Mouse (Mus musculus): ENCODE results near the gene Rbfox3. TPM values are rescaled to one million over a fixed set of nuclear protein-coding genes. Genes with fewer than 3 reads are reported as not detected.

The Rbfox3 gene
- total and polyA plus RNA-seq, 2 experiments from 2014 or later: 60.3 to 73.3 TPM

DNA sequence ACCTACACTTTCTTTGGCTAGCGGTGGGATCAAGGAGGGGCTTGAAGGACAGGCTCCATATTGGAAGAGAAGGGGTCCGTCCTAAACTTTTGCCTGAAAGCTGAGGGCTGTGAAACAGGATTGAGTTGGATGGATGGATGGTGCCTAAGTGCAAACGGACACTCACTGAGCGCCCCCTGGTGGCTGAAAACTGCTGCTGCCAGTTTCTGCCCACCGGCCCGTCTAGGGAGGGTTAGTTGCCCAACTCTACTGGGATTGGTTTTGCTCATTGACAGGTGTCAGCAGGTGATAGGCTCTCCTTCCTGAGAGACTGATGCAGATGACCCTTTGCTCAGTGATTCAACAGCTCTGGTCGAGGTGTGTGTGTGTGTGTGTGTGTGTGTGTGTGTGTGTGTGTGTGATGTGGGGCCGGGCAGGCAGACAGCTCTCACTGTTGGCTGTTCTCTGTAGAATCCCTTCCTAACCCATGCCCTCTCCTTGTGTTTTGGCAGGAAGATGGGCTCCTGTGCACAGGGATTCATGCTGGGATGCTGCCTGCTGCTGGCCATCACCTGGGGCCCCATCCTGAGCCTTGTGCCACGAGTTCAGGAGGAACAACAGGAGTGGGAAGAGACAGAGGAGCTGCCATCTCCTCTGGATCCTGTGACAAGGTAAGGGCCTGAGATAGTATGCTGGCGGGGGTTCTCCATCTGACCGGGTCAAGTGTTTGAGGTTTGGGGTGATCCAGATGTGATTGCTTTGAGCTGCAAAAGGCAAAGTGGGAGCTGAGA is 468.0 kb downstream of the Rbfox3 start:
- Histone ChIP-seq H3K4me1 (ENCODE audit: insufficient read depth, low read length) (no peaks in the 10 kb centered on the region; the same call in 1 of the 2 replicates), H3K4me3 (ENCODE audit: low read depth, low read length) (no peak overlapping the region), H3K27me3 (ENCODE audit: insufficient read depth, low read length) (0 out of 2 replicates have a peak, but pooled peaks cover 5% of the 10 kb centered on the region), H3K27ac (ENCODE audit: low read depth, low read length) (no peak overlapping the region), H3K36me3 (ENCODE audit: insufficient read depth, low read length) (no peaks in the 10 kb centered on the region), H3K9ac (replicated peaks; ENCODE audit: low read length, poor library complexity, severe bottlenecking) (no peak overlapping the region), H3K9me3 (ENCODE audit: low read length) (no peaks in the 10 kb centered on the region), H3K4me2 (ENCODE audit: low read depth, low read length, poor library complexity, severe bottlenecking) (no peak overlapping the region)
- ATAC-seq (ENCODE audit: low FRiP score) (no peak), DNase-seq (ENCODE audit: low spot score) (peak; percentile 71)
- TF ChIP-seq CTCF (IDR thresholded peaks at IDR 0.05): peak; percentile 86
- WGBS: 36% methylated on average over 11 of the region's 11 CpGs

DNA sequence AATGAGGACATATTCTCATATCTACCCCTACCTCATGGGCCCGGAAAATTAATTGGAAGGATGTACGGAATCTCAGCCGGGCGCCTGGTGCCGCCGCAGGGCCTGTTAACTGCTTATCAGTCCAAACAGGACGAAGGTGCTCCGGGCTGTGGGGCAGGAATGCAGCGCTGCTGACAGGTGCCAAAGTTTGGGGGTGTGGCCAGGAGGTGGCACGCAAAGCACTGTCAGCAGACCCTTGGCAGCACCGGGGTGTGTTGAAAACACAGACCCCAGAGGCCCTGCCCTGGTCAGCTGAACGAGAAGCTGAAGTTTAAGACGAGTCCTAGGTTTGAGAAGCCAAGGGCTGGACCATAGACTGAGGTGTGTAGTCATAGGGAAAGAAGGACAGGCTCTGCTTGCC is 468.7 kb downstream of the Rbfox3 start:
- ATAC-seq (ENCODE audit: low FRiP score) (no peak), DNase-seq (ENCODE audit: low spot score) (no peak)
- no peak overlapping the region for H3K4me3 ChIP-seq (ENCODE audit: low read depth, low read length)
- no peaks in the 10 kb centered on the region for H3K36me3 ChIP-seq (ENCODE audit: insufficient read depth, low read length)
- H3K4me2 ChIP-seq (ENCODE audit: low read depth, low read length, poor library complexity, severe bottlenecking): no peak overlapping the region
- 59% methylated on average over 13 of the region's 13 CpGs for WGBS
- no peaks in the 10 kb centered on the region; the same call in 1 of the 2 replicates for H3K4me1 ChIP-seq (ENCODE audit: insufficient read depth, low read length)
- H3K9ac ChIP-seq (replicated peaks; ENCODE audit: low read length, poor library complexity, severe bottlenecking): no peak overlapping the region
- no peak for TF ChIP-seq CTCF (IDR thresholded peaks at IDR 0.05)
- H3K27me3 ChIP-seq (ENCODE audit: insufficient read depth, low read length): 0 out of 2 replicates have a peak, but pooled peaks cover 5% of the 10 kb centered on the region
- H3K9me3 ChIP-seq (ENCODE audit: low read length): no peaks in the 10 kb centered on the region
- no peak overlapping the region for H3K27ac ChIP-seq (ENCODE audit: low read depth, low read length)

Small RNA genes lying within 50 kb of the gene (microRNA-seq; reads per million reads assigned to microRNA genes)
- gene Gm25040 (ENCODE audit: borderline number of aligned reads): not detected

Other genes with a start within 250 kb of the Rbfox3 start
- gene Enpp7, start 76.6 kb upstream of the Rbfox3 start, total RNA-seq (2014; rRNA removed): not detected in 2 replicates
- not detected in 2 replicates for gene Enpp7, start 76.6 kb upstream of the Rbfox3 start, polyA plus RNA-seq (2015; fragmentation: Nextera tagmentation; extraction: Ambion mirVana)
- 9.6 and 10.6 TPM in 2 replicates for gene Cbx2, start 111.4 kb upstream of the Rbfox3 start, total RNA-seq (2014; rRNA removed)
- gene Cbx2, start 111.4 kb upstream of the Rbfox3 start, polyA plus RNA-seq (2015; fragmentation: Nextera tagmentation; extraction: Ambion mirVana): 5.6 and 6.7 TPM in 2 replicates
- 14.9 and 15.5 TPM in 2 replicates for gene Cbx8, start 129.4 kb upstream of the Rbfox3 start, total RNA-seq (2014; rRNA removed)
- 6.8 and 7.6 TPM in 2 replicates for gene Cbx8, start 129.4 kb upstream of the Rbfox3 start, polyA plus RNA-seq (2015; fragmentation: Nextera tagmentation; extraction: Ambion mirVana)
- 48.6 and 53.4 TPM in 2 replicates for gene Cbx4, start 174.6 kb upstream of the Rbfox3 start, total RNA-seq (2014; rRNA removed)
- gene Cbx4, start 174.6 kb upstream of the Rbfox3 start, polyA plus RNA-seq (2015; fragmentation: Nextera tagmentation; extraction: Ambion mirVana): 30.5 TPM in 2 replicates